Mouse (Mus musculus) MEL (cell line): Measurements from ENCODE around the gene Tmub2. TPM values are rescaled to one million over a fixed set of nuclear protein-coding genes. Genes with fewer than 3 reads are reported as not detected.

Source experiments
- DNase-seq: peaks from one replicate; pipeline ENCODE4 v3.0.0; 2011; ENCODE audit warnings: low read depth, low spot score
- H3K27ac ChIP-seq: 2 replicates; pipeline ENCODE4 v1.5.1; 2012; ENCODE audit warnings: low read depth, mild to moderate bottlenecking, control low read depth, low read length, moderate library complexity; ENCODE audit not compliant: control insufficient read depth
- H3K27me3 ChIP-seq, 2 experiments: fragments of 150-350 bp in 1 of 2; sonication (generic) in 1 of 2; 2 replicates each; pipeline ENCODE4 v1.6.1; 2012; ENCODE audit warnings: low read length in 2 of 2, mild to moderate bottlenecking in 2 of 2, improper control_type of control experiment in 1 of 2, moderate library complexity in 1 of 2; ENCODE audit not compliant: insufficient read depth in 2 of 2, control insufficient read depth in 1 of 2
- H3K36me3 ChIP-seq, 2 experiments: 2 replicates each; pipeline ENCODE4 v1.6.1; 2012 to 2014; ENCODE audit warnings: low read length in 2 of 2, improper control_type of control experiment in 1 of 2, inconsistent platforms in 1 of 2, mild to moderate bottlenecking in 1 of 2; ENCODE audit not compliant: insufficient read depth in 2 of 2, control insufficient read depth in 1 of 2
- H3K4me1 ChIP-seq, 2 experiments: fragments of 150-350 bp in 1 of 2; sonication (generic) in 1 of 2; 2 replicates each; pipeline ENCODE4 v1.6.1; 2012; ENCODE audit warnings: low read length in 2 of 2, improper control_type of control experiment in 1 of 2, mild to moderate bottlenecking in 1 of 2; ENCODE audit not compliant: insufficient read depth in 2 of 2, control insufficient read depth in 1 of 2
- H3K4me3 ChIP-seq, 2 experiments: fragments of 150-350 bp in 1 of 2; sonication (generic) in 1 of 2; 2 replicates each; pipeline ENCODE4 v1.5.1; 2012; ENCODE audit warnings: low read depth in 2 of 2, low read length in 2 of 2, mild to moderate bottlenecking in 2 of 2, moderate library complexity in 2 of 2, control low read depth in 1 of 2, improper control_type of control experiment in 1 of 2; ENCODE audit not compliant: control insufficient read depth in 1 of 2, insufficient read depth in 1 of 2
- H3K79me2 ChIP-seq: 2 replicates; pipeline ENCODE4 v1.6.1; 2012; ENCODE audit warnings: mild to moderate bottlenecking, low read length, moderate library complexity; ENCODE audit not compliant: control insufficient read depth, poor library complexity, insufficient read depth
- H3K9ac ChIP-seq: 2 replicates; pipeline ENCODE4 v1.6.1; 2012; ENCODE audit warnings: low read depth, mild to moderate bottlenecking, control low read depth, low read length, moderate library complexity; ENCODE audit not compliant: control insufficient read depth, poor library complexity, severe bottlenecking
- H3K9me3 ChIP-seq: fragments of 150-350 bp; sonication (generic); replicated peaks from 2 replicates; pipeline ENCODE4 v1.6.1; 2012; ENCODE audit warnings: mild to moderate bottlenecking, low read length, improper control_type of control experiment, moderate library complexity; ENCODE audit not compliant: insufficient read depth
- BHLHE40 ChIP-seq: IDR thresholded peaks from 2 replicates; pipeline ENCODE4 v1.6.1; 2012; ENCODE audit warnings: low read depth, mild to moderate bottlenecking, inconsistent platforms, low read length, improper control_type of control experiment, borderline replicate concordance
- CHD2 ChIP-seq: IDR thresholded peaks from 2 replicates; pipeline ENCODE4 v1.6.1; 2011; ENCODE audit warnings: low read length, improper control_type of control experiment
- E2F4 ChIP-seq: IDR thresholded peaks from 2 replicates; pipeline ENCODE4 v1.6.1; 2011; ENCODE audit warnings: low read depth, low read length, improper control_type of control experiment, borderline replicate concordance
- ELF1 ChIP-seq: IDR thresholded peaks from 2 replicates; pipeline ENCODE4 v1.6.1; 2014; ENCODE audit warnings: low read depth, mild to moderate bottlenecking, inconsistent platforms, low read length, improper control_type of control experiment, moderate library complexity
- EP300 ChIP-seq, 2 experiments: IDR thresholded peaks; 2 replicates each; pipeline ENCODE4 v1.6.1; 2011; ENCODE audit warnings: improper control_type of control experiment in 2 of 2, low read length in 2 of 2, low read depth in 1 of 2, mild to moderate bottlenecking in 1 of 2
- ETS1 ChIP-seq: IDR thresholded peaks from 2 replicates; pipeline ENCODE4 v1.6.1; 2012; ENCODE audit warnings: low read depth, mild to moderate bottlenecking, inconsistent platforms, low read length, improper control_type of control experiment, moderate library complexity
- GABPA ChIP-seq: IDR thresholded peaks from 2 replicates; pipeline ENCODE4 v1.6.1; 2012; ENCODE audit warnings: low read depth, mild to moderate bottlenecking, inconsistent platforms, low read length, improper control_type of control experiment, moderate library complexity
- GATA1 ChIP-seq: IDR thresholded peaks from 2 replicates; pipeline ENCODE4 v1.6.1; 2011; ENCODE audit warnings: low read depth, low read length, improper control_type of control experiment
- JUND ChIP-seq: IDR thresholded peaks from 2 replicates; pipeline ENCODE4 v1.6.1; 2011; ENCODE audit warnings: low read depth, mild to moderate bottlenecking, improper control_type of control experiment, low read length
- MAFK ChIP-seq: IDR thresholded peaks from 2 replicates; pipeline ENCODE4 v1.6.1; 2011; ENCODE audit warnings: low read depth, mild to moderate bottlenecking, low read length, improper control_type of control experiment, borderline replicate concordance
- MAX ChIP-seq: IDR thresholded peaks from 2 replicates; pipeline ENCODE4 v1.6.1; 2011; ENCODE audit warnings: low read length, improper control_type of control experiment
- MEF2A ChIP-seq: IDR thresholded peaks from 2 replicates; pipeline ENCODE4 v1.6.1; 2014; ENCODE audit warnings: low read depth, mild to moderate bottlenecking, inconsistent platforms, low read length, improper control_type of control experiment; ENCODE audit not compliant: poor library complexity, insufficient replicate concordance, severe bottlenecking; ENCODE audit errors: extremely low read depth
- MXI1 ChIP-seq: IDR thresholded peaks from 2 replicates; pipeline ENCODE4 v1.6.1; 2011; ENCODE audit warnings: mild to moderate bottlenecking, low read depth, low read length, improper control_type of control experiment
- MYC ChIP-seq: IDR thresholded peaks from 2 replicates; pipeline ENCODE4 v1.6.1; 2011; ENCODE audit warnings: low read depth, mild to moderate bottlenecking, low read length, improper control_type of control experiment, moderate library complexity
- POLR2AphosphoS2 ChIP-seq: IDR thresholded peaks from 2 replicates; pipeline ENCODE4 v1.6.1; 2011; ENCODE audit warnings: low read length, improper control_type of control experiment
- RAD21 ChIP-seq: IDR thresholded peaks from 2 replicates; pipeline ENCODE4 v1.6.1; 2011; ENCODE audit warnings: mild to moderate bottlenecking, low read depth, low read length, improper control_type of control experiment
- RCOR1 ChIP-seq: IDR thresholded peaks from 2 replicates; pipeline ENCODE4 v1.6.1; 2012; ENCODE audit warnings: low read depth, mild to moderate bottlenecking, inconsistent platforms, low read length, improper control_type of control experiment
- SMC3 ChIP-seq: IDR thresholded peaks from 2 replicates; pipeline ENCODE4 v1.6.1; 2011; ENCODE audit warnings: low read depth, low read length, improper control_type of control experiment
- TCF12 ChIP-seq: IDR thresholded peaks from 2 replicates; pipeline ENCODE4 v1.6.1; 2014; ENCODE audit warnings: low read depth, mild to moderate bottlenecking, inconsistent platforms, low read length, improper control_type of control experiment, moderate library complexity
- USF2 ChIP-seq, 2 experiments: IDR thresholded peaks; 2 replicates each; pipeline ENCODE4 v1.6.1; 2011 to 2012; ENCODE audit warnings: improper control_type of control experiment in 2 of 2, low read length in 2 of 2, borderline replicate concordance in 1 of 2, inconsistent platforms in 1 of 2, low read depth in 1 of 2, mild to moderate bottlenecking in 1 of 2; ENCODE audit not compliant: insufficient read depth in 1 of 2
- ZC3H11A ChIP-seq: IDR thresholded peaks from 2 replicates; pipeline ENCODE4 v1.6.1; 2012; ENCODE audit warnings: low read depth, mild to moderate bottlenecking, inconsistent platforms, low read length, improper control_type of control experiment
- ZKSCAN1 ChIP-seq: IDR thresholded peaks from 2 replicates; pipeline ENCODE4 v1.6.1; 2012; ENCODE audit warnings: low read depth, mild to moderate bottlenecking, inconsistent platforms, low read length, improper control_type of control experiment, moderate library complexity
- ZNF384 ChIP-seq: IDR thresholded peaks from 2 replicates; pipeline ENCODE4 v1.6.1; 2012; ENCODE audit warnings: low read depth, mild to moderate bottlenecking, inconsistent platforms, low read length, improper control_type of control experiment
- polyA plus RNA-seq, 2 experiments: library from polyadenylated mRNA; stranded (reverse) in 1 of 2; unstranded in 1 of 2; fragments of >175 nt in 1 of 2; fragments of >200 nt in 1 of 2; gene quantifications; 2 replicates each; pipeline versions ENCODE4 v1.2.1 to v1.2.4; 2012; ENCODE audit warnings: low replicate concordance in 2 of 2, low read depth in 1 of 2; ENCODE audit not compliant: insufficient read length in 2 of 2, insufficient read depth in 1 of 2, missing spikeins in 1 of 2
- total RNA-seq: library from RNA; depleted of rRNA; stranded (reverse); fragments of 300-350 nt; gene quantifications from 2 replicates; pipeline ENCODE4 v1.2.3, GENCODE M21; 2012

The Tmub2 gene
- total and polyA plus RNA-seq, 3 experiments: 29.3 to 40.5 TPM; not detected in 1

DNA sequence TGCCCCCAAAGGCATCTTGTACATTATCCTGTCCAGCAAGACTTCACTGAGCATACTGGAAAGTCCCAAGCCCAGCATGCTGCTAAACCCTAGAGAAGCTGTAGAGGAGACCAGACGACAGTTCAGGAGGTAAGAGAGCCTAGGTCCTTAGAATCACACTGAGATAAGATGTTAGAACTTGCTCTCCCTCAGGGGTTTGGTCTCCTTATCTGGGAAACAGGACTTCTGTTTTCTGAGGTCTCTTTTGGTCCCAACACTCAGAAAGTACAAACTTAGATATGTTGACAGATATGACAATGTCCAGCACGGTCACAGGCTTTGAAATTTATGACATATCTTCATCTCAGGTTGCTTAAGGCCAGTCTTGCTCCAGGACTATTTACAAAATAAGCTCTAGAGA is 48.7 kb upstream of the Tmub2 start:
- Histone ChIP-seq H3K79me2 (no peaks in the 10 kb centered on the region), H3K9me3 (no peaks in the 10 kb centered on the region), H3K27ac (no peak overlapping the region), H3K36me3 (peaks cover 0 to 10% of the 10 kb centered on the region in 2 experiments; a peak in 2 of 4 replicates), H3K9ac (peak overlapping the region; percentile 20), H3K27me3 (peaks cover 0 to 6% of the 10 kb centered on the region in 2 experiments; a peak in 1 of 4 replicates), H3K4me1 (peaks cover 3 to 18% of the 10 kb centered on the region in 2 experiments; a peak in 3 of 4 replicates), H3K4me3 (peak overlapping the region in 1 of 2 experiments; percentile 19; a peak in 2 of 4 replicates)
- DNase-seq: peak; percentile 62
- TF ChIP-seq MXI1: peak; percentile 59; the same call in 1 of the 2 replicates
- no peak for TF ChIP-seq SMC3
- peak; percentile 89 for TF ChIP-seq GATA1
- peak; percentile 43 to 84; a peak in 3 of 4 replicates for TF ChIP-seq EP300 (IDR thresholded peaks at IDR 0.05; ENCODE audit: low read depth in 1 of 2, low read length in 2 of 2)
- TF ChIP-seq MYC: peak; percentile 35; the same call in 1 of the 2 replicates
- TF ChIP-seq ZKSCAN1: no peak
- TF ChIP-seq RCOR1: peak; percentile 60
- TF ChIP-seq USF2 (IDR thresholded peaks at IDR 0.05; ENCODE audit: borderline replicate concordance in 1 of 2, insufficient read depth in 1 of 2, low read depth in 1 of 2, low read length in 2 of 2): no peak
- 0 out of 2 replicates have a peak, but pooled peaks have one; percentile 20 for TF ChIP-seq MAX
- no peak for TF ChIP-seq MAFK
- peak; percentile 13; the same call in 1 of the 2 replicates for TF ChIP-seq ZC3H11A
- no peak for TF ChIP-seq RAD21
- TF ChIP-seq ETS1: peak; percentile 62; the same call in 1 of the 2 replicates
- TF ChIP-seq MEF2A: no peak
- TF ChIP-seq BHLHE40: peak; percentile 16; the same call in 1 of the 2 replicates
- 0 out of 2 replicates have a peak, but pooled peaks have one; percentile 17 for TF ChIP-seq TCF12

DNA sequence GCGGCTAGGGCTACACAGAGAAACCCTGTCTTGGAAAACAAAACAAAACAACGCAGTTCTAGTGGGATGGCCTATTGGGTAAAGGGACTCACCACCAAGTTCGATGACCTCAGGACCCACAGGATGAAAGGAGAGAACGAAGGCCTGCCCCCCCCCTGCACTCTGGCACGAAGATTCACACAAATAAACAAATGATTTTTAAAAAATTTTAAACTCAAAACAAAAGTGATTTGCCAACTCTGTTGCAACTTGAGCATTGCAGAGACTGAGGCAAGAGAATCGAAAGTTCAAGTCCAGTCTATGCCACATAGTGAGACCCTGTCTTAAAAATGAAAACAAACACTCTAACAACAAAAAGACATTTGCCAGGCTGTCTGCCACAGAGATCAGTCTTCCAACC is 44.1 kb upstream of the Tmub2 start:
- Histone ChIP-seq H3K36me3 (peaks cover 0 to 12% of the 10 kb centered on the region in 2 experiments; a peak in 2 of 4 replicates), H3K4me1 (peaks cover 3 to 19% of the 10 kb centered on the region in 2 experiments), H3K27me3 (no peaks in the 10 kb centered on the region), H3K9ac (no peak overlapping the region), H3K9me3 (no peaks in the 10 kb centered on the region), H3K4me3 (no peak overlapping the region), H3K79me2 (no peaks in the 10 kb centered on the region), H3K27ac (no peak overlapping the region)
- TF ChIP-seq POLR2AphosphoS2: no peak
- TF ChIP-seq TCF12: no peak
- TF ChIP-seq USF2 (IDR thresholded peaks at IDR 0.05; ENCODE audit: borderline replicate concordance in 1 of 2, insufficient read depth in 1 of 2, low read depth in 1 of 2, low read length in 2 of 2): no peak
- TF ChIP-seq RCOR1: no peak
- TF ChIP-seq MEF2A: no peak
- no peak for TF ChIP-seq EP300 (IDR thresholded peaks at IDR 0.05; ENCODE audit: low read depth in 1 of 2, low read length in 2 of 2)
- no peak for TF ChIP-seq JUND
- TF ChIP-seq E2F4: no peak
- no peak for TF ChIP-seq RAD21
- no peak for TF ChIP-seq ZNF384
- no peak for TF ChIP-seq ELF1
- no peak for TF ChIP-seq GABPA
- no peak for TF ChIP-seq MAFK
- TF ChIP-seq GATA1: no peak
- no peak for TF ChIP-seq CHD2
- TF ChIP-seq ZC3H11A: no peak
- DNase-seq: no peak
